ENCODE assay signal across 20 mouse cellular contexts in the genomic region with DNA sequence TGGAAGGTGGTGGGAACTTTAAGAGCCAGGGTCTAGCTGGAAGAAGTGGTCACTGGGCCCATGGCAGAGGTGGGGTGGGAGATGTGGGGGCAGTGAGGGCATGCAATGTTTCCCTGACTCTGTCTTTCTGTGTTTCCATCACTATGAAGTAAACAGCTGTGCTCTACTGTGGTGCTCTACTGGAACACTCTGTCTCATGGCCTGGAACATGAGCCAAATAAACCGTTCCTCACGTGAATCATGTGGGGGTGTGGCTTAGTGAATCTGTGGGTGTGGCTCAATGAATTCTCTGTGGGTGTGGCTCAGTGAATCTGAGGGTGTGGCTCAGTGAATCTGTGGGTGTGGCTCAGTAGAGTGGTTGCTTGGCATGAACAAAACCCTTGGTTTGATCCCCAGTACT. TPM values are rescaled to one million over a fixed set of nuclear protein-coding genes. Genes with fewer than 3 reads are reported as not detected.
DNase-seq lines count a peak whose midpoint lies in the region; ATAC-seq and TF ChIP-seq lines count a peak whose summit lies in the region.
"Had no signal": no experiment of that assay in that cellular context is flagged by ENCODE, and none has a peak within 500 bp of the region (broad histone marks: within the 10 kb centered on the region; RNA-seq: fewer than 3 reads in every experiment).

No protein-coding gene starts in this region.

- peak; percentile 52 for DNase-seq in lung, postnatal 10 days
- DNase-seq in lung, adult 2 months: no peak
- DNase-seq in ZHBTc4 (ENCODE audit: low read depth, low spot score) (peak; percentile 31), MN1 (ENCODE audit: low spot score) (no peak)
- DNase-seq: cerebellum, adult 11-12 months; cerebellum, postnatal 25 days; layer of hippocampus, postnatal 36 days; liver; retina, postnatal 1 day; right cerebral cortex, postnatal 4 days; thymus, adult 18-20 months had no signal

- H3K4me3 ChIP-seq in lung, adult 2 months (replicated peaks; ENCODE audit: extremely low read depth, low read depth, low read length): no peak overlapping the region
- no peak overlapping the region for H3K4me3 ChIP-seq in intestine, postnatal 0 days (ENCODE audit: low read depth, low read length)
- H3K4me3 ChIP-seq: embryonic facial prominence, embryonic 10.5 days; kidney, embryonic 15.5 days; lung, embryonic 15.5 days; midbrain, embryonic 12.5 days had no signal

- no peaks in the 10 kb centered on the region for H3K9me3 ChIP-seq in intestine, postnatal 0 days (ENCODE audit: control insufficient read depth)
- H3K9me3 ChIP-seq: embryonic facial prominence, embryonic 10.5 days; kidney, embryonic 15.5 days; lung, embryonic 15.5 days; midbrain, embryonic 12.5 days had no signal

- TF ChIP-seq POLR2A in lung, adult 2 months (IDR thresholded peaks at IDR 0.05; ENCODE audit: borderline replicate concordance, extremely low read depth, low read depth, low read length): no peak

- H3K4me2 ChIP-seq in intestine, postnatal 0 days (replicated peaks; ENCODE audit: low read depth): no peak overlapping the region
- H3K4me2 ChIP-seq: kidney, embryonic 15.5 days; lung, embryonic 15.5 days; midbrain, embryonic 12.5 days had no signal

- H3K27me3 ChIP-seq in intestine, postnatal 0 days (replicated peaks; ENCODE audit: control insufficient read depth, insufficient read depth, low read length): no peaks in the 10 kb centered on the region
- H3K27me3 ChIP-seq: kidney, embryonic 15.5 days; lung, embryonic 15.5 days; midbrain, embryonic 12.5 days; Patski had no signal

- no peak for TF ChIP-seq CTCF in lung, adult 2 months (IDR thresholded peaks at IDR 0.05; ENCODE audit: insufficient read depth, low read length)
- no peak for TF ChIP-seq CTCF in intestine, postnatal 0 days (IDR thresholded peaks at IDR 0.05; ENCODE audit: low read depth)

- H3K36me3 ChIP-seq in intestine, postnatal 0 days (ENCODE audit: control insufficient read depth, insufficient read depth): no peaks in the 10 kb centered on the region
- H3K36me3 ChIP-seq: embryonic facial prominence, embryonic 10.5 days; kidney, embryonic 15.5 days; lung, embryonic 15.5 days; midbrain, embryonic 12.5 days had no signal

- 40% methylated on average over 2 of the region's 2 CpGs for WGBS in lung, adult 2 months
- 81% methylated on average over 2 of the region's 2 CpGs for WGBS in intestine, postnatal 0 days

- H3K9ac ChIP-seq in intestine, postnatal 0 days (ENCODE audit: low read depth, low read length): no peak overlapping the region
- H3K9ac ChIP-seq: kidney, embryonic 15.5 days; lung, embryonic 15.5 days; midbrain, embryonic 12.5 days had no signal

- ATAC-seq in megakaryocyte, adult 5-6 weeks (ENCODE audit: poor library complexity, severe bottlenecking): peak; percentile 56
- ATAC-seq in erythroid progenitor cell, adult 5-6 weeks (replicated peaks; ENCODE audit: low FRiP score, poor library complexity, severe bottlenecking): no peak
- no peak for ATAC-seq in intestine, postnatal 0 days
- ATAC-seq: forebrain, embryonic 14.5 days; Patski had no signal

- H3K4me1 ChIP-seq in lung, adult 2 months (ENCODE audit: control insufficient read depth, insufficient read depth, low read length): no peaks in the 10 kb centered on the region
- H3K4me1 ChIP-seq in intestine, postnatal 0 days (replicated peaks; ENCODE audit: control insufficient read depth, insufficient read depth, low read length): no peaks in the 10 kb centered on the region
- H3K4me1 ChIP-seq: kidney, embryonic 15.5 days had no signal

- no peak overlapping the region for H3K27ac ChIP-seq in intestine, postnatal 0 days (ENCODE audit: low read depth, low read length)
- H3K27ac ChIP-seq: embryonic facial prominence, embryonic 10.5 days; kidney, embryonic 15.5 days; lung, embryonic 15.5 days; midbrain, embryonic 12.5 days had no signal

RNA-seq across cellular contexts. Expression of a gene that starts 42.0 kb away (rescaled TPM):
- polyA plus RNA-seq in lung, adult 2 months (2012; rRNA removed): 5.0 and 8.6 TPM in 2 replicates
- 0.07 TPM in 1 of 2 replicates, not detected in the other for total RNA-seq in megakaryocyte, adult 5-6 weeks (2015)
- total RNA-seq in megakaryocyte, adult 5-6 weeks (2017): 0.07 TPM in 1 of 2 replicates, not detected in the other
- 7.1 TPM in 1 of 2 replicates, not detected in the other for total RNA-seq in erythroid progenitor cell, adult 5-6 weeks (2015; ENCODE audit: low replicate concordance)
- 2.6 and 4.9 TPM in 2 replicates for total RNA-seq in erythroid progenitor cell, adult 5-6 weeks (2017; ENCODE audit: low replicate concordance)
- 3.3 TPM in 2 replicates for polyA plus RNA-seq in intestine, postnatal 0 days (2015; fragmentation: Nextera tagmentation; extraction: Ambion mirVana)

Comparison
In these comparisons a context has a peak if more than half of its experiments do, and no peak if none do; other contexts are left out.
1. DNase-seq: peak in lung, postnatal 10 days (single experiment) and ZHBTc4 (single experiment); none in lung, adult 2 months (single experiment) and MN1 (single experiment).